Mouse (Mus musculus): ENCODE measurements around the gene P4htm. TPM values are rescaled to one million over a fixed set of nuclear protein-coding genes. Genes with fewer than 3 reads are reported as not detected.

Gene P4htm
- polyA plus RNA-seq, 1 experiment from 2014 or later = 16.4 TPM

MicroRNA genes within 50 kb of the gene (microRNA counts, 519-probe panel; counts per million panel counts)
- microRNA mmu-miR-191 (5,882 counts per million, percentile 59 among the panel's probes with 10 or more counts), microRNA mmu-miR-425 (5,156 counts per million, percentile 46 among the panel's probes with 10 or more counts)

Small RNA genes lying within 50 kb of the gene (microRNA-seq; reads per million reads assigned to microRNA genes)
- not detected for gene Gm24083
- gene Mir191 = not detected
- gene Mir425 = 2,805 reads per million, percentile 85 among the genes with 10 or more reads in this experiment

Other genes starting within 250 kb of the P4htm start
- gene Usp4, start 249.8 kb downstream of the P4htm start, polyA plus RNA-seq (2016; fragmentation: Nextera tagmentation; extraction: Ambion mirVana) = 135 and 142 TPM in 2 replicates
- 1.7 and 2.4 TPM in 2 replicates for gene 1700102P08Rik, start 204.9 kb downstream of the P4htm start, polyA plus RNA-seq (2016; fragmentation: Nextera tagmentation; extraction: Ambion mirVana)
- gene Ccdc36, start 169.2 kb downstream of the P4htm start, polyA plus RNA-seq (2016; fragmentation: Nextera tagmentation; extraction: Ambion mirVana) = 1.3 and 1.7 TPM in 2 replicates
- not detected in 2 replicates for gene BC048562, start 161.2 kb downstream of the P4htm start, polyA plus RNA-seq (2016; fragmentation: Nextera tagmentation; extraction: Ambion mirVana)
- 51.4 and 52.6 TPM in 2 replicates for gene Ccdc71, start 137.1 kb downstream of the P4htm start, polyA plus RNA-seq (2016; fragmentation: Nextera tagmentation; extraction: Ambion mirVana)
- 60.7 and 72.1 TPM in 2 replicates for gene Klhdc8b, start 136.1 kb downstream of the P4htm start, polyA plus RNA-seq (2016; fragmentation: Nextera tagmentation; extraction: Ambion mirVana)
- gene Lamb2, start 117.9 kb downstream of the P4htm start, polyA plus RNA-seq (2016; fragmentation: Nextera tagmentation; extraction: Ambion mirVana) = 42.2 and 44.0 TPM in 2 replicates
- gene Usp19, start 107.1 kb downstream of the P4htm start, polyA plus RNA-seq (2016; fragmentation: Nextera tagmentation; extraction: Ambion mirVana) = 111 and 116 TPM in 2 replicates
- 83.7 and 86.3 TPM in 2 replicates for gene Qars, start 90.0 kb downstream of the P4htm start, polyA plus RNA-seq (2016; fragmentation: Nextera tagmentation; extraction: Ambion mirVana)
- gene Qrich1, start 80.9 kb downstream of the P4htm start, polyA plus RNA-seq (2016; fragmentation: Nextera tagmentation; extraction: Ambion mirVana) = 175 and 178 TPM in 2 replicates
- gene Impdh2, start 37.4 kb downstream of the P4htm start, polyA plus RNA-seq (2016; fragmentation: Nextera tagmentation; extraction: Ambion mirVana) = 133 and 143 TPM in 2 replicates
- 56.9 and 58.8 TPM in 2 replicates for gene Ndufaf3, start 30.2 kb downstream of the P4htm start, polyA plus RNA-seq (2016; fragmentation: Nextera tagmentation; extraction: Ambion mirVana)
- 251 and 260 TPM in 2 replicates for gene Dalrd3, start 27.8 kb downstream of the P4htm start, polyA plus RNA-seq (2016; fragmentation: Nextera tagmentation; extraction: Ambion mirVana)
- 288 and 293 TPM in 2 replicates for gene Wdr6, start 18.9 kb downstream of the P4htm start, polyA plus RNA-seq (2016; fragmentation: Nextera tagmentation; extraction: Ambion mirVana)
- 60.3 and 64.8 TPM in 2 replicates for gene Arih2, start 51.7 kb upstream of the P4htm start, polyA plus RNA-seq (2016; fragmentation: Nextera tagmentation; extraction: Ambion mirVana)
- 36.6 and 38.6 TPM in 2 replicates for gene Slc25a20, start 64.4 kb upstream of the P4htm start, polyA plus RNA-seq (2016; fragmentation: Nextera tagmentation; extraction: Ambion mirVana)
- gene Prkar2a, start 91.6 kb upstream of the P4htm start, polyA plus RNA-seq (2016; fragmentation: Nextera tagmentation; extraction: Ambion mirVana) = 57.1 and 67.6 TPM in 2 replicates
- gene Ip6k2, start 186.1 kb upstream of the P4htm start, polyA plus RNA-seq (2016; fragmentation: Nextera tagmentation; extraction: Ambion mirVana) = 137 and 141 TPM in 2 replicates
- gene Nckipsd, start 210.7 kb upstream of the P4htm start, polyA plus RNA-seq (2016; fragmentation: Nextera tagmentation; extraction: Ambion mirVana) = 17.0 and 20.1 TPM in 2 replicates
- gene Celsr3, start 228.7 kb upstream of the P4htm start, polyA plus RNA-seq (2016; fragmentation: Nextera tagmentation; extraction: Ambion mirVana) = 13.8 and 14.4 TPM in 2 replicates

Data from midbrain, embryonic 12.5 days (tissue).